In the genomic region with DNA sequence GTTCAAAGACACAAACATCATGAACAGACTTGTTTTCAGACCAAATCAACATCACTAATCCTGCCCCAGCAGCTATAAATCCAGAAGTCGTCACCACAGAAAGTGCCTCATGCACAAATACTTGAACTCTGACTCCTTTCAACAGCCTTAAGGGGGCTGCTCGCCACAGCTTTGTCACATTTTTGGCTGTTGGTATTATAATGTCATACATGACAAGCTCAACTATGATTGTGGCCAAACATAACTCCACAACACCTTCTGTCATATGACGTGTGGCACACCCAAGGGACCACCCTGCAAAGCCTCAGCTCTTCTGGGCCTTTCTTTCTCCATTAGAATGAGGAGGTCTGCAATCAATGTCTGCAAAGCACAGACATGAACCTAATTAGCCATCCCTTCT, we compare ENCODE assay signal across 20 mouse cellular contexts.
DNase-seq lines count a peak whose midpoint lies in the region; ATAC-seq and TF ChIP-seq lines count a peak whose summit lies in the region.
"Had no signal": no experiment of that assay in that cellular context is flagged by ENCODE, and none has a peak within 500 bp of the region (broad histone marks: within the 10 kb centered on the region; RNA-seq: fewer than 3 reads in every experiment).

No protein-coding gene starts in this region.

- no peaks in the 10 kb centered on the region for H3K4me1 ChIP-seq in lung, embryonic 14.5 days (ENCODE audit: insufficient read depth)
- H3K4me1 ChIP-seq in midbrain, embryonic 11.5 days (ENCODE audit: control insufficient read depth, insufficient read depth, low read length), result no peaks in the 10 kb centered on the region
- no peaks in the 10 kb centered on the region for H3K4me1 ChIP-seq in midbrain, embryonic 13.5 days (replicated peaks)
- H3K4me1 ChIP-seq: forebrain, embryonic 10.5 days had no signal

- TF ChIP-seq POLR2A in brain, embryonic 14.5 days (IDR thresholded peaks at IDR 0.05; ENCODE audit: borderline replicate concordance, extremely low read depth, insufficient read depth, insufficient read length, poor library complexity, severe bottlenecking), result no peak

- H3K36me3 ChIP-seq in lung, embryonic 14.5 days (ENCODE audit: insufficient read depth), result no peaks in the 10 kb centered on the region
- no peaks in the 10 kb centered on the region for H3K36me3 ChIP-seq in midbrain, embryonic 11.5 days (ENCODE audit: control insufficient read depth, insufficient read depth, low read length)
- H3K36me3 ChIP-seq in midbrain, embryonic 13.5 days, result no peaks in the 10 kb centered on the region
- H3K36me3 ChIP-seq: embryonic facial prominence, embryonic 15.5 days; forebrain, embryonic 10.5 days had no signal

- 17% methylated on average over 3 of the region's 3 CpGs for WGBS in lung, embryonic 14.5 days
- 85% methylated on average over 3 of the region's 3 CpGs for WGBS in midbrain, embryonic 11.5 days
- 70% methylated on average over 3 of the region's 3 CpGs for WGBS in midbrain, embryonic 13.5 days

- no peak overlapping the region for H3K4me2 ChIP-seq in lung, embryonic 14.5 days
- no peak overlapping the region for H3K4me2 ChIP-seq in midbrain, embryonic 11.5 days
- H3K4me2 ChIP-seq in midbrain, embryonic 13.5 days (replicated peaks), result no peak overlapping the region
- H3K4me2 ChIP-seq: embryonic facial prominence, embryonic 15.5 days; hindbrain, embryonic 14.5 days had no signal

- no peak overlapping the region for H3K9ac ChIP-seq in lung, embryonic 14.5 days
- H3K9ac ChIP-seq in midbrain, embryonic 11.5 days (ENCODE audit: low read length), result no peak overlapping the region
- H3K9ac ChIP-seq in midbrain, embryonic 13.5 days (replicated peaks), result no peak overlapping the region
- H3K9ac ChIP-seq: embryonic facial prominence, embryonic 15.5 days; hindbrain, embryonic 14.5 days had no signal

- H3K27ac ChIP-seq in lung, embryonic 14.5 days (ENCODE audit: low read depth), result no peak overlapping the region
- no peak overlapping the region for H3K27ac ChIP-seq in midbrain, embryonic 11.5 days (ENCODE audit: low read depth, low read length)
- H3K27ac ChIP-seq in midbrain, embryonic 13.5 days, result no peak overlapping the region
- H3K27ac ChIP-seq: embryonic facial prominence, embryonic 15.5 days; forebrain, embryonic 10.5 days; hindbrain, embryonic 14.5 days had no signal

- H3K9me3 ChIP-seq in lung, embryonic 14.5 days (ENCODE audit: low read depth, low read length), result no peaks in the 10 kb centered on the region
- H3K9me3 ChIP-seq in midbrain, embryonic 11.5 days (ENCODE audit: control insufficient read depth, low read length), result no peaks in the 10 kb centered on the region
- H3K9me3 ChIP-seq in midbrain, embryonic 13.5 days, result no peaks in the 10 kb centered on the region
- H3K9me3 ChIP-seq: embryonic facial prominence, embryonic 15.5 days; forebrain, embryonic 10.5 days had no signal

- TF ChIP-seq CTCF in lung, embryonic 14.5 days (IDR thresholded peaks at IDR 0.05; ENCODE audit: low read depth), result no peak
- TF ChIP-seq CTCF in brain, embryonic 14.5 days (IDR thresholded peaks at IDR 0.05; ENCODE audit: borderline replicate concordance, extremely low read depth, insufficient read depth, insufficient read length), result no peak

- peak; percentile 78 for ATAC-seq in lung, embryonic 14.5 days (ENCODE audit: insufficient read depth)
- no peak for ATAC-seq in midbrain, embryonic 11.5 days (ENCODE audit: low FRiP score)
- no peak for ATAC-seq in midbrain, embryonic 13.5 days
- ATAC-seq: forebrain, embryonic 14.5 days had no signal

- peak; percentile 76 for DNase-seq in lung, embryonic 14.5 days
- no peak for DNase-seq in lung, postnatal 36 days
- peak; percentile 23 for DNase-seq in midbrain, embryonic 11.5 days (ENCODE audit: low spot score, missing footprints)
- DNase-seq in brain, embryonic 14.5 days (ENCODE audit: low read depth), result peak; percentile 9
- DNase-seq in kidney, postnatal 14 days, result no peak
- no peak for DNase-seq in layer of hippocampus, adult 11-12 months (ENCODE audit: low spot score)
- DNase-seq: adrenal gland, adult 8-10 months; adrenal gland, postnatal 36 days; cerebellum, adult 11 months; cerebellum, adult 8-10 months; cerebellum, postnatal 14 days; embryo, embryonic 11 days; gastrocnemius, postnatal 14 days; heart, postnatal 10 days had no signal

- H3K4me3 ChIP-seq in lung, embryonic 14.5 days (ENCODE audit: low read depth, low read length), result no peak overlapping the region
- H3K4me3 ChIP-seq in midbrain, embryonic 11.5 days (ENCODE audit: low read depth, low read length), result no peak overlapping the region
- H3K4me3 ChIP-seq in midbrain, embryonic 13.5 days (replicated peaks), result no peak overlapping the region
- H3K4me3 ChIP-seq: embryonic facial prominence, embryonic 15.5 days; erythroblast, embryonic 14.5 days; forebrain, embryonic 10.5 days had no signal

- H3K27me3 ChIP-seq in lung, embryonic 14.5 days (ENCODE audit: insufficient read depth, low read length), result no peaks in the 10 kb centered on the region
- H3K27me3 ChIP-seq in midbrain, embryonic 11.5 days (ENCODE audit: control insufficient read depth, insufficient read depth, low read length), result no peaks in the 10 kb centered on the region
- H3K27me3 ChIP-seq in midbrain, embryonic 13.5 days, result no peaks in the 10 kb centered on the region
- H3K27me3 ChIP-seq: embryonic facial prominence, embryonic 15.5 days had no signal

Comparison
In these comparisons a context has a peak if more than half of its experiments do, and no peak if none do; other contexts are left out.
1. DNase-seq: peak in lung, embryonic 14.5 days (single experiment), midbrain, embryonic 11.5 days (single experiment) and brain, embryonic 14.5 days (single experiment); none in lung, postnatal 36 days (single experiment), kidney, postnatal 14 days (single experiment) and layer of hippocampus, adult 11-12 months (single experiment).